Mouse (Mus musculus) intestine, embryonic 14.5 days (tissue): ENCODE data around the gene Olfr248. TPM values are rescaled to one million over a fixed set of nuclear protein-coding genes. Genes with fewer than 3 reads are reported as not detected.
"Not testable (repeated sequence)": the region's sequence is repeated elsewhere in the genome, so short reads cannot be mapped to it uniquely, and the experiment has no call there.

Source experiments
- ATAC-seq: fragments of 200-750 bp; cut with Nextera tagmentation; replicated peaks from 2 replicates; pipeline ENCODE4 v1.8.0; 2017; ENCODE audit warnings: low read depth, moderate number of reproducible peaks, moderate TSS enrichment, moderate library complexity; ENCODE audit not compliant: low FRiP score, low TSS enrichment
- DNase-seq: peaks from one replicate; pipeline ENCODE4 v3.0.0-alpha.2; 2018; ENCODE audit warnings: low spot score
- H3K27ac ChIP-seq: fragments of 300-500 bp; sonication (generic); 2 replicates; pipeline ENCODE4 v1.5.1; 2014; ENCODE audit warnings: low read depth, mild to moderate bottlenecking, control low read depth
- H3K27me3 ChIP-seq: fragments of 300-500 bp; sonication (generic); replicated peaks from 2 replicates; pipeline ENCODE4 v1.6.1; 2014; ENCODE audit warnings: low read length, control low read depth; ENCODE audit not compliant: control insufficient read depth, insufficient read depth
- H3K36me3 ChIP-seq: fragments of 300-500 bp; sonication (generic); 2 replicates; pipeline ENCODE4 v1.6.1; 2014; ENCODE audit warnings: low read length, control low read depth; ENCODE audit not compliant: control insufficient read depth, insufficient read depth
- H3K4me1 ChIP-seq: fragments of 300-500 bp; sonication (generic); replicated peaks from 2 replicates; pipeline ENCODE4 v1.6.1; 2014; ENCODE audit warnings: low read length, control low read depth, mixed read lengths; ENCODE audit not compliant: control insufficient read depth, insufficient read depth
- H3K4me2 ChIP-seq: fragments of 300-500 bp; sonication (generic); 2 replicates; pipeline ENCODE4 v1.6.1; 2014; ENCODE audit warnings: low read length
- H3K4me3 ChIP-seq: fragments of 300-500 bp; sonication (generic); 2 replicates; pipeline ENCODE4 v1.5.1; 2014; ENCODE audit warnings: low read depth, low read length, control low read depth, mixed read lengths
- H3K9ac ChIP-seq: fragments of 300-500 bp; sonication (generic); 2 replicates; pipeline ENCODE4 v1.6.1; 2014; ENCODE audit warnings: mild to moderate bottlenecking, low read length
- H3K9me3 ChIP-seq: fragments of 300-500 bp; sonication (generic); 2 replicates; pipeline ENCODE4 v1.6.1; 2016; ENCODE audit warnings: low read length, control low read depth; ENCODE audit not compliant: control insufficient read depth
- WGBS: fragments of 180-500 bp; shearing (Covaris S2); extraction: QIAGEN DNeasy Blood & Tissue Kit; methylation state at CpG from one replicate; pipeline ENCODE4 v1.1.7; 2014; 5-methylcytosine and 5-hydroxymethylcytosine counted together
- polyA plus RNA-seq: library from polyadenylated mRNA; unstranded; fragments of >200 nt; fragmentation: Nextera tagmentation; extraction: Ambion mirVana; gene quantifications from 2 replicates; pipeline ENCODE4 v1.2.1, GENCODE M21; 2014

The Olfr248 gene
- not detected in 2 replicates for polyA plus RNA-seq

GRCm38 (mm10) chr1:174390746-174391145, at the start of gene Olfr248:
Gene Olfr248 (plus strand): TSS chr1:174391046.
- Histone ChIP-seq H3K4me1 (no peaks in the 10 kb centered on the region), H3K4me3 (no peak within 1 kb of the TSS), H3K27ac (no peak within 1 kb of the TSS), H3K4me2 (no peak within 1 kb of the TSS), H3K36me3 (no peaks in the 10 kb centered on the region), H3K9me3 (no peaks in the 10 kb centered on the region), H3K27me3 (no peaks in the 10 kb centered on the region), H3K9ac (no peak within 1 kb of the TSS)
- DNase-seq: no peak
- WGBS: 92% methylated on average over 2 of the region's 2 CpGs
- ATAC-seq: no peak

GRCm38 (mm10) chr1:174353636-174354035, 37.2 kb upstream of the Olfr248 start:
- H3K36me3 ChIP-seq, H3K9ac ChIP-seq, DNase-seq, H3K4me1 ChIP-seq, H3K4me3 ChIP-seq, H3K9me3 ChIP-seq, H3K4me2 ChIP-seq, ATAC-seq, H3K27me3 ChIP-seq, H3K27ac ChIP-seq: not testable (repeated sequence)
- WGBS: 80% methylated on average over 1 of the region's 1 CpGs

GRCm38 (mm10) chr1:174354640-174355039, 36.2 kb upstream of the Olfr248 start:
- no peak overlapping the region for H3K4me3 ChIP-seq
- H3K27me3 ChIP-seq: no peaks in the 10 kb centered on the region

GRCm38 (mm10) chr1:174364882-174365451, 25.9 kb upstream of the Olfr248 start, which contains the start of gene Olfr417:
Gene Olfr417 (plus strand): TSS chr1:174365122.
- Histone ChIP-seq H3K9ac (no peak within 1 kb of the TSS), H3K36me3 (no peaks in the 10 kb centered on the region), H3K9me3 (no peaks in the 10 kb centered on the region), H3K27me3 (no peaks in the 10 kb centered on the region), H3K4me1 (no peaks in the 10 kb centered on the region), H3K4me2 (no peak within 1 kb of the TSS), H3K4me3 (no peak within 1 kb of the TSS), H3K27ac (no peak within 1 kb of the TSS)
- ATAC-seq (no peak), DNase-seq (no peak)
- 72% methylated on average over 2 of the region's 2 CpGs for WGBS

More at GRCm38 (mm10) chr1:174354640-174355039, 36.2 kb upstream of the Olfr248 start:
- 77% methylated on average over 5 of the region's 5 CpGs for WGBS
- ATAC-seq (no peak), DNase-seq (no peak)
- no peaks in the 10 kb centered on the region for H3K36me3 ChIP-seq
- H3K9me3 ChIP-seq: no peaks in the 10 kb centered on the region
- H3K4me2 ChIP-seq: no peak overlapping the region
- H3K27ac ChIP-seq: no peak overlapping the region
- H3K9ac ChIP-seq: no peak overlapping the region
- no peaks in the 10 kb centered on the region for H3K4me1 ChIP-seq

GRCm38 (mm10) chr1:174373799-174374198, 17.0 kb upstream of the Olfr248 start:
- ATAC-seq (no peak), DNase-seq (no peak)
- no peak overlapping the region for H3K4me2 ChIP-seq
- H3K36me3 ChIP-seq: no peaks in the 10 kb centered on the region
- H3K27ac ChIP-seq: no peak overlapping the region
- no peaks in the 10 kb centered on the region for H3K4me1 ChIP-seq
- H3K9ac ChIP-seq: no peak overlapping the region
- no peak overlapping the region for H3K4me3 ChIP-seq
- no peaks in the 10 kb centered on the region for H3K27me3 ChIP-seq
- WGBS: 84% methylated on average over 3 of the region's 3 CpGs
- no peaks in the 10 kb centered on the region for H3K9me3 ChIP-seq

GRCm38 (mm10) chr1:174422959-174423358, 32.1 kb downstream of the Olfr248 start:
- H3K9ac ChIP-seq: no peak overlapping the region
- no peak overlapping the region for H3K4me3 ChIP-seq
- ATAC-seq: no peak
- DNase-seq: no peak
- no peak overlapping the region for H3K27ac ChIP-seq
- no peaks in the 10 kb centered on the region for H3K36me3 ChIP-seq
- no peaks in the 10 kb centered on the region for H3K4me1 ChIP-seq
- no peaks in the 10 kb centered on the region for H3K9me3 ChIP-seq
- WGBS: 85% methylated on average over 4 of the region's 4 CpGs
- no peak overlapping the region for H3K4me2 ChIP-seq
- no peaks in the 10 kb centered on the region for H3K27me3 ChIP-seq

GRCm38 (mm10) chr1:174423764-174424163, 32.9 kb downstream of the Olfr248 start, which contains the start of gene Olfr414:
Gene Olfr414 (plus strand): TSS chr1:174424064.
- Histone ChIP-seq H3K4me3 (no peak within 1 kb of the TSS), H3K9me3 (no peaks in the 10 kb centered on the region), H3K27ac (no peak within 1 kb of the TSS), H3K9ac (no peak within 1 kb of the TSS), H3K4me1 (no peaks in the 10 kb centered on the region), H3K4me2 (no peak within 1 kb of the TSS), H3K27me3 (no peaks in the 10 kb centered on the region), H3K36me3 (no peaks in the 10 kb centered on the region)
- DNase-seq: no peak
- ATAC-seq: no peak
- 78% methylated on average over 1 of the region's 1 CpGs for WGBS

- WGBS: 60% methylated on average over 3 of the region's 3 CpGs
- H3K9me3 ChIP-seq: no peaks in the 10 kb centered on the region
- no peaks in the 10 kb centered on the region for H3K4me1 ChIP-seq
- DNase-seq (no peak), ATAC-seq (no peak)
- H3K4me3 ChIP-seq: no peak overlapping the region
- H3K27me3 ChIP-seq: no peaks in the 10 kb centered on the region
- H3K9ac ChIP-seq: no peak overlapping the region
- H3K4me2 ChIP-seq: no peak overlapping the region
- no peak overlapping the region for H3K27ac ChIP-seq
- H3K36me3 ChIP-seq: no peaks in the 10 kb centered on the region
These were observed 35.5 kb downstream of the Olfr248 start for GRCm38 (mm10) chr1:174426180-174426986.
